Mouse (Mus musculus) hindbrain, embryonic 14.5 days (tissue): Measurements from ENCODE around the gene Prmt3. TPM values are rescaled to one million over a fixed set of nuclear protein-coding genes. Genes with fewer than 3 reads are reported as not detected.

ENCODE experiments used
- ATAC-seq: fragments of 200-750 bp; cut with Nextera tagmentation; 2 replicates; pipeline ENCODE4 v1.8.0; 2017; ENCODE audit warnings: moderate number of reproducible peaks, mild to moderate bottlenecking, moderate TSS enrichment, moderate library complexity; ENCODE audit not compliant: low FRiP score
- DNase-seq: peaks from one replicate; pipeline ENCODE4 v3.0.0-alpha.2; 2015; ENCODE audit warnings: low spot score
- H3K27ac ChIP-seq: fragments of 300-500 bp; sonication (generic); 2 replicates; pipeline ENCODE4 v1.5.1; 2014; ENCODE audit warnings: mild to moderate bottlenecking, moderate library complexity
- H3K27me3 ChIP-seq: fragments of 300-500 bp; sonication (generic); 2 replicates; pipeline ENCODE4 v1.6.1; 2014; ENCODE audit warnings: mild to moderate bottlenecking, low read length, mixed read lengths; ENCODE audit not compliant: control insufficient read depth, insufficient read depth
- H3K36me3 ChIP-seq: fragments of 300-500 bp; sonication (generic); replicated peaks from 2 replicates; pipeline ENCODE4 v1.6.1; 2014; ENCODE audit not compliant: control insufficient read depth, insufficient read depth
- H3K4me1 ChIP-seq: fragments of 300-500 bp; sonication (generic); replicated peaks from 2 replicates; pipeline ENCODE4 v1.6.1; 2014; ENCODE audit warnings: antibody characterized with exemption, low read length, mixed read lengths; ENCODE audit not compliant: control insufficient read depth, insufficient read depth
- H3K4me2 ChIP-seq: fragments of 300-500 bp; sonication (generic); replicated peaks from 2 replicates; pipeline ENCODE4 v1.6.1; 2014; ENCODE audit warnings: mild to moderate bottlenecking, moderate library complexity
- H3K4me3 ChIP-seq: fragments of 300-500 bp; sonication (generic); replicated peaks from 2 replicates; pipeline ENCODE4 v1.5.1; 2014; ENCODE audit warnings: mild to moderate bottlenecking, low read length
- H3K9ac ChIP-seq: fragments of 300-500 bp; sonication (generic); 2 replicates; pipeline ENCODE4 v1.6.1; 2014
- H3K9me3 ChIP-seq: fragments of 300-500 bp; sonication (generic); 2 replicates; pipeline ENCODE4 v1.6.1; 2016; ENCODE audit warnings: low read length; ENCODE audit not compliant: control insufficient read depth
- WGBS: fragments of 180-500 bp; shearing (Covaris S2); extraction: QIAGEN DNeasy Blood & Tissue Kit; methylation state at CpG from one replicate; pipeline ENCODE4 v1.1.7; 2014; 5-methylcytosine and 5-hydroxymethylcytosine counted together
- polyA plus RNA-seq: library from polyadenylated mRNA; unstranded; fragments of >200 nt; fragmentation: Nextera tagmentation; extraction: Ambion mirVana; gene quantifications from 2 replicates; pipeline ENCODE4 v1.2.1, GENCODE M21; 2014

The Prmt3 gene
- polyA plus RNA-seq, result 51.2 and 57.0 TPM in 2 replicates

GRCm38 (mm10) chr7:49778114-49778901 is at the start of gene Prmt3:
Prmt3 (plus strand) TSS chr7:49778346.
- under 1% methylated on average over 85 of the region's 92 CpGs for WGBS
- Histone ChIP-seq H3K4me2 (peak within 1 kb of the TSS; percentile 69), H3K9me3 (no peaks in the 10 kb centered on the region), H3K4me1 (peaks cover 16% of the 10 kb centered on the region), H3K27ac (peak within 1 kb of the TSS; percentile 82), H3K4me3 (peak within 1 kb of the TSS; percentile 73), H3K36me3 (peaks cover 14% of the 10 kb centered on the region), H3K9ac (peak within 1 kb of the TSS; percentile 74), H3K27me3 (no peaks in the 10 kb centered on the region)
- ATAC-seq (peak; percentile 96), DNase-seq (peak; percentile 99)

GRCm38 (mm10) chr7:49734342-49734741 is 43.8 kb upstream of the Prmt3 start:
- ATAC-seq (no peak), DNase-seq (no peak)
- WGBS, result 50% methylated on average over 4 of the region's 4 CpGs
- Histone ChIP-seq H3K9ac (no peak overlapping the region), H3K27ac (no peak overlapping the region), H3K4me2 (no peak overlapping the region), H3K9me3 (peaks cover 4% of the 10 kb centered on the region; the same call in 1 of the 2 replicates), H3K4me3 (no peak overlapping the region), H3K4me1 (no peaks in the 10 kb centered on the region), H3K36me3 (no peaks in the 10 kb centered on the region), H3K27me3 (peaks cover 60% of the 10 kb centered on the region)

GRCm38 (mm10) chr7:49739448-49739847 is 38.7 kb upstream of the Prmt3 start:
- peaks cover 8% of the 10 kb centered on the region for H3K4me1 ChIP-seq
- H3K27ac ChIP-seq, result no peak overlapping the region
- DNase-seq (no peak), ATAC-seq (peak; percentile 57; the same call in 1 of the 2 replicates)
- H3K9ac ChIP-seq, result no peak overlapping the region
- 35% methylated on average over 8 of the region's 8 CpGs for WGBS
- H3K27me3 ChIP-seq, result peaks cover 58% of the 10 kb centered on the region
- peaks cover 4% of the 10 kb centered on the region; the same call in 1 of the 2 replicates for H3K9me3 ChIP-seq
- no peak overlapping the region for H3K4me2 ChIP-seq
- H3K36me3 ChIP-seq, result no peaks in the 10 kb centered on the region
- no peak overlapping the region for H3K4me3 ChIP-seq

- ATAC-seq (no peak), DNase-seq (no peak)
- H3K9me3 ChIP-seq, result peaks cover 4% of the 10 kb centered on the region; the same call in 1 of the 2 replicates
- H3K36me3 ChIP-seq, result no peaks in the 10 kb centered on the region
- WGBS, result 39% methylated on average over 5 of the region's 5 CpGs
- peaks cover 64% of the 10 kb centered on the region for H3K27me3 ChIP-seq
- H3K4me1 ChIP-seq, result peaks cover 8% of the 10 kb centered on the region
- H3K27ac ChIP-seq, result no peak overlapping the region
- no peak overlapping the region for H3K9ac ChIP-seq
- H3K4me3 ChIP-seq, result no peak overlapping the region
- no peak overlapping the region for H3K4me2 ChIP-seq
Observed at GRCm38 (mm10) chr7:49741474-49741873, 36.7 kb upstream of the Prmt3 start.

GRCm38 (mm10) chr7:49741923-49742322 is 36.2 kb upstream of the Prmt3 start:
- H3K27ac ChIP-seq, result no peak overlapping the region
- no peaks in the 10 kb centered on the region for H3K36me3 ChIP-seq
- DNase-seq (no peak), ATAC-seq (peak; percentile 67; the same call in 1 of the 2 replicates)
- no peak overlapping the region for H3K4me3 ChIP-seq
- H3K9ac ChIP-seq, result no peak overlapping the region
- H3K4me2 ChIP-seq, result no peak overlapping the region
- 11% methylated on average over 10 of the region's 10 CpGs for WGBS
- H3K4me1 ChIP-seq, result peaks cover 8% of the 10 kb centered on the region
- H3K27me3 ChIP-seq, result peaks cover 69% of the 10 kb centered on the region
- peaks cover 4% of the 10 kb centered on the region; the same call in 1 of the 2 replicates for H3K9me3 ChIP-seq

- H3K9ac ChIP-seq, result no peak overlapping the region
- no peaks in the 10 kb centered on the region for H3K36me3 ChIP-seq
- no peaks in the 10 kb centered on the region for H3K9me3 ChIP-seq
- peak; percentile 79 for DNase-seq
- H3K27me3 ChIP-seq, result peaks cover 94% of the 10 kb centered on the region
- no peak overlapping the region for H3K4me3 ChIP-seq
- no peaks in the 10 kb centered on the region for H3K4me1 ChIP-seq
- no peak overlapping the region for H3K27ac ChIP-seq
- H3K4me2 ChIP-seq, result no peak overlapping the region
- ATAC-seq, result no peak
- WGBS, result 8% methylated on average over 4 of the region's 4 CpGs
Observed at GRCm38 (mm10) chr7:49751148-49751547, 27.0 kb upstream of the Prmt3 start.

GRCm38 (mm10) chr7:49752730-49753506 is 25.2 kb upstream of the Prmt3 start:
- H3K4me2 ChIP-seq, result no peak overlapping the region
- H3K9me3 ChIP-seq, result no peaks in the 10 kb centered on the region
- peaks cover 93% of the 10 kb centered on the region for H3K27me3 ChIP-seq
- no peak overlapping the region for H3K9ac ChIP-seq
- DNase-seq (peak; percentile 78), ATAC-seq (no peak)
- H3K4me1 ChIP-seq, result no peaks in the 10 kb centered on the region
- no peaks in the 10 kb centered on the region for H3K36me3 ChIP-seq
- 31% methylated on average over 25 of the region's 25 CpGs for WGBS
- no peak overlapping the region for H3K27ac ChIP-seq
- H3K4me3 ChIP-seq, result no peak overlapping the region

- 6% methylated on average over 9 of the region's 9 CpGs for WGBS
- peak; percentile 76 for DNase-seq
- Histone ChIP-seq H3K27ac (no peak overlapping the region), H3K9ac (no peak overlapping the region), H3K9me3 (0 out of 2 replicates have a peak, but pooled peaks cover 5% of the 10 kb centered on the region), H3K36me3 (no peaks in the 10 kb centered on the region), H3K27me3 (peaks cover 98% of the 10 kb centered on the region), H3K4me1 (0 out of 2 replicates have a peak, but pooled peaks cover 2% of the 10 kb centered on the region), H3K4me2 (no peak overlapping the region), H3K4me3 (no peak overlapping the region)
- no peak; the same call in 1 of the 2 replicates for ATAC-seq
Observed at GRCm38 (mm10) chr7:49754767-49755166, 23.4 kb upstream of the Prmt3 start.
